Mouse (Mus musculus) cerebellum, adult 2 months (tissue): ENCODE measurements at regions not wholly inside any gene's neighbourhood (a gene's known extent, or its start where the extent isn't known, plus 50 kb on each side); places are given as distances from the start of the nearest gene placed in this dataset.

Experiments used
- CTCF ChIP-seq: fragments of 200-500 bp; IDR thresholded peaks from 2 replicates; pipeline ENCODE4 v1.5.1; 2011; ENCODE audit warnings: low read depth, mild to moderate bottlenecking, control low read depth, low read length, moderate library complexity, borderline replicate concordance; ENCODE audit not compliant: insufficient read depth
- POLR2A ChIP-seq: fragments of 200-500 bp; IDR thresholded peaks from 2 replicates; pipeline ENCODE4 v1.6.1; 2011; ENCODE audit warnings: low read length, control low read depth, borderline replicate concordance; ENCODE audit not compliant: insufficient read depth

DNA sequence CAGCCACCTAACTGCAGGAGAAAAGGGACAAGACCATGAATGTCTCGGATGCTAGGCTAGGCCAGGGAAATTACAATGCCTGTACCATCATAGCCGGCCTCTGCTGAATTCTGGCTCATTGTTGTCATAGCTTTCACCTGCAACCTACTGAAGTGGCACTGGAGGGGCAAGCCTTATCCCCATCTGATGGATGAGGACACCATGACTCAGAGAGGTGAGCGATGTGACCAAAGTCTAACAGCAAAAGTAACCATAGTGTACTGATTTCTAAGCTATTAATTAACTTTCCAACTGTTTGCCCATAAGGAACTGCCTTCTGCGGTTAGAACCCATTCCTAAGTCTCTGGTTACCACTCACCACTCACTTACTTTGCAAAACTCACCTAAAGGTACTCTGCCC is 536.6 kb upstream of the Klf4 start:
- TF ChIP-seq CTCF (no peak), POLR2A (no peak)
